Mouse (Mus musculus) brain, adult 2 months (tissue): ENCODE measurements at regions not wholly inside any gene's neighbourhood (a gene's known extent, or its start where the extent isn't known, plus 50 kb on each side); places are given as distances from the start of the nearest gene placed in this dataset.
A peak's percentile ranks its signal among the peaks of the same experiment; 100 is the strongest.

Source experiments
- DNase-seq: peaks from one replicate; pipeline ENCODE4 v3.0.0; 2011; ENCODE audit warnings: low read depth, low spot score

DNA sequence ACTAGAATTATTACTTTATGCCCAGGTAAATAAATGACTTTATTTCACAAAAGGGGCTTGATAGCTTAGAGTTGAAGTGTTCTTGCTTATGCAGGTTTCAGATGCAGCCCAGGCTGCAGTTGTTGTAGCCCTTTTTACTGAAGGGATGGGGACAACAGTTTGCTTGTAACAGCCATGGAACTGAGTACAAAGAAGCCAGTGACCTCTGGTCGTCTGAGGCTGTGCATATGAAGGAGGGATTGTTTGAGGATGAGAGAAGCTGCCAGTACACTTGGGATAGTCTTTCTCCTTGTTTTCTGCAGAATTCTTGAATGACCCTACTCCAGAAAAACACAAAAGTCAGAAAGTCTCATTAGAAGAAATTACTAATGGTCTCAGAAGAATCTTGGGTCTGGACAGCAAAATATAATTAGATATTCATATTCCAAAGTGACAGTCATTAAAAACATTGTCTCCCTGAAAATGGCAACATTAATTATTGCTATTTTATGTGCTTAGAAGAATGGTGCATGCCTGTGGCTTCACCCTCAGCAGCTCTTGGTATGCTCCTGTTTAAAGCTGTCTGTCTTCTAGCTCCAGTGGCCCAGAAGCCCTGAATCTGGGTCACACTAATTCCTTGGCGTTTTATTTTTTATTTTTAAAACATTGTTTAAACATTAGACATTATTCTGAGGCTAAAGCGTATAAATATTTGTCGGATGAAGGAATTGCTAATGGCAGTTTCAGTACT is 61.9 kb upstream of the Arhgap32 start:
- DNase-seq = peak; percentile 81

DNA sequence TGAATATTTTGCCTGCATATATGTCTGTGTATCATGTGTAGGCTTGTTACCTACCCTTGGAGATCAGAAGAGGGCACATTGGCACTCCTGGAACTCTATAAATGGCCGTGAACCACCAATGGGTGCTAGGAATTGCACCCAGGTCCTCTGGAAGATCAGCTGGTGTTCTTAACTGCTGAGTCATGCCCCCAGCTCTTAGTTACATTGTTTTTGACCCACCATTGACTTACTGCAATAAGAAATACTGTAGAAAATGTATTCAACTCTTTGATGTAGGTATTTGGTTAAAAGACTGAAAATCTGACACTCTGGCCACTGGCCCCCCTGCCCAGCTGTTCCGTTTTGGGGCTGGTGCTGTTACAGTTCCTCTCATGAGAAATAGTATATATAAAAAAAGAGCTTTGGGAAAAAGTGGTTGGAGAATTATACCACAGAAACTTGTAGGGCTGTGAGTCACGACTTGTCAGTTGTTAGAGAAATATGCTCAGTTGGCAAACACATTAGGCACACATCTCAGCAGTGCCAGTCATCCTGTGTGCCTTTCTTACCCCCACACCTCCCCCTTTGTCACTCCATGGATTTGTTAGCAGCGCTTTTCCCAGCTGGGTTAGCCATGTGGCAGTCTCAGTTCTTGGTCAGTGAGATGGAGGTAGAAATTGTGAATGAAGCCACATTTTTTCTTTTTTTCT is 58.4 kb upstream of the Arhgap32 start:
- peak; percentile 87 for DNase-seq

- peak; percentile 42 for DNase-seq
Observed at GRCm38 (mm10) chr9:32062740-32063139, 53.2 kb upstream of the Arhgap32 start.

GRCm38 (mm10) chr9:32063541-32063940 is 52.4 kb upstream of the Arhgap32 start:
- DNase-seq = no peak

DNA sequence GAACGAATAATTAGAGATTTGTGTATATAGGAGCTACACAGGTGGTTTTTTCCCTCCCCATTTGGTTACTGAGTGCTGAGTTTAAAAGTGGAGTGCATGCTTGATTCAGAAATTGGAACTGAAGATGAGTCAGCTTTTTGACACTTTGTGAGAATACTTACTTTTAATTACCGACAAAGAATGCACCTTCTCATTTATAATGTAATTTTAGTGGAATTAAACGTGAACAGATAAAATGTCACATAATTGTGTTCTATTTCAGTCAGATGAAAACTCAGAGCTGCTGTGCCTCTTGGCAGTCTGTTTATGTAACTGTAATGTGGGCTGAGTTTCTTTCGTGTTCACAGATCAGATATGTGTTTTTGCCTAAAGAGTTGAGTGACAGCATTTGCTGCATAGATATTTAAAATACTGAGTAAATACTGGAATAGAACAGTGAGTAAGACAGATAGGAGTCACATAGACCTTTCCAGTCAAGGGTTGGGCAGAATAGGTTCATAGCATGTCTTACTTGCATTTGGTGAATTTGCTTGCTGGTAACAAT is 51.9 kb upstream of the Arhgap32 start:
- DNase-seq = peak; percentile 69
